Mouse (Mus musculus) erythroblast, embryonic 14.5 days (primary cell): ENCODE measurements around the gene Pzp.

Experiments
- GATA1 ChIP-seq: IDR thresholded peaks from 2 replicates; pipeline ENCODE4 v1.6.1; 2012; ENCODE audit warnings: low read length, inconsistent platforms, mixed read lengths
- TAL1 ChIP-seq: IDR thresholded peaks from 3 replicates; pipeline ENCODE4 v1.6.1; 2012; ENCODE audit warnings: low read length, inconsistent platforms, mixed read lengths

DNA sequence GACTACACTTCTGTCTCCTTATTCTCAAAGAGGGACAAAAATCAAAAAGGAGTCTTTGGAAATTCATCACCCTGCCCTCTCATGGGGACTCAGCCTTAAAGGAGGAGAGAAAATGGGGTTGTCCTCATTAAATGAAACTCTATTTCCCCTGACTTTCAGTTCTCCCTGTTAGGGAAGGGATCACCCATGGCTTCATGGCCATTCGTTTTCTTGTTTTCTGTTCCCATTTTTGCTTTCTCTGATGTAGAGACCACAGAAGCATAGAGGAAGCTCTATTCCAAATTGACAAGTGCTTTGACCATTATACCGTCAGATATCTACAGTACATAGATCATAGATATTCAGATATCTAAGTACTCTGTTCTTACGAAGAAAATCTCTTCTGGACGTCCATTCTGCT lies 18.9 kb upstream of the Pzp start:
- TF ChIP-seq GATA1 (no peak), TAL1 (no peak)
